Mouse (Mus musculus): Measurements from ENCODE around the gene Ddhd1.
"Not testable (repeated sequence)": the region's sequence is repeated elsewhere in the genome, so short reads cannot be mapped to it uniquely, and the experiment has no call there.

Gene Ddhd1

DNA sequence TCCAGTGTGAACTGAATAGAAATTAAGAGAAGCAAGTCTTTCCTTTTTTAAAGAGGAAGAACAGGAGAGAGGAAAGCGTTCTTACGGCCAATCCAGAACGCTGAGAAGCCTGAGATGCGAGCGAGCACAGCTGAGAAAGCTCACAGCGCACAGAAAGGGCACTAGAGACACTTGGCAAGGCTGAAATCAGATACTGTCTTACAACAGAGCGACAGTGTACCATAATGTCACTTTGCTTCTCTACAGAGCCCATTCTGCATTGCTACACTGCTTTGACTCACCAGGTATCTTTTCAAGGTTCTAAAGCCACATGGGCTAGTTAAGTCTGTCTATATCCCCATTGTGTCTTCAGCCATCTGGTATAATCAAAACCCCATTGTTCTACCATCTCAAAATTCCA, 13.7 kb downstream of the Ddhd1 start:
- DNase-seq = no peak

DNA sequence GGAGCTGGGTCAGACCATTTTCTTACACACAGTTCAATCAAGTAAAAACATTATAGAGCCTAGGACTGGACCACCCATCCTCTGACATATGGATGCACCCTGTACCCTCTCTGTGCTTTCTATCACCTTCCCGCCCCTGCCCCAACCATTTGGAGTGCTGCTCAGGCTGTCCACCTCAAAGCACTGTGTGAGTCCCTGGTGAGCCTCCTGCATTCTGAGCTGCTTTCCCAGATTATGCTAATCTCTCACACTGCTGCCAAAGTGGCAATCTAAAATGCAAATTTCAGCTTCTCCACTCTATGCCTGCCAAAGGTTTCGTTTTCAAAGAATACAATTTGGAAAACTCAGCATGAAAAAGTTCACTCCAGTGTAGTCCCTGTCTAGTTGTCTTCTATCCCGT, 14.5 kb downstream of the Ddhd1 start:
- no peak for DNase-seq

DNA sequence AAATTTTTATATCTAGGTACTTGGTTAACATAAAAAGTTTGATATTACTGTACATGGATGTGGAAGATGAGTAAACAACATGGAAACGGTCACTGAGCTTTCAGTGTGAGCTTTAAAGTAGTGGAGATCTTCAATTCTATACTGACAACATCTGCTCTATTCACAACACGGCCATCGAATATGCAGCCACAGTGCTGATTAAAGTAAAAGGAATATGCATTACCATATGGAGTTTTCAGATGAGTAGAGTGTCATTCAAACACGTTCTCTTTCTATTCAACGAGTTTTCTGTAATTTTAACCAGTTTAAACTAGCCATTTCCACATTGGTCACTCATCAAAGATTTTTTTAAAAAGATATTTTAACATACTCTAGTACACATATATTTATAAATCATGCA, 15.1 kb downstream of the Ddhd1 start:
- DNase-seq = no peak

DNA sequence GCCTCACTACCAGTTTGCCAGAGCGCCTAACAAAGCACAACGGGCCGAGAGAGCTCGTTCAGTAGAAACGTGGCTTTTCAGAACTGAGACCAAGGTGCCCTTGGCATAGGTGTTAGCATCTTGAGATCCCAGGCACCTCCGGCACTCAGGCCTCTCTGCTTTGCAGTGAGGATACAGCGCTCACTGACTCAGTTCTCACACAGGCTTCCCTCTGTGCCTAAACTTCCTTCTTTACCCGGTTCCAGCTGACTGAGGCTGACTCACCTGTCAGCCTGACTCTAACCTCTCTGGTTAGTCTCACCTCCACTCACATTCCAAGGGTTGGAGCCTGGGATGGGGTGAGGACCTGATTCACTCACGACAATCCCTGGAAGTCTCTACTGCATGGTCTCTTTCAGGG, 15.7 kb downstream of the Ddhd1 start:
- DNase-seq = no peak

DNA sequence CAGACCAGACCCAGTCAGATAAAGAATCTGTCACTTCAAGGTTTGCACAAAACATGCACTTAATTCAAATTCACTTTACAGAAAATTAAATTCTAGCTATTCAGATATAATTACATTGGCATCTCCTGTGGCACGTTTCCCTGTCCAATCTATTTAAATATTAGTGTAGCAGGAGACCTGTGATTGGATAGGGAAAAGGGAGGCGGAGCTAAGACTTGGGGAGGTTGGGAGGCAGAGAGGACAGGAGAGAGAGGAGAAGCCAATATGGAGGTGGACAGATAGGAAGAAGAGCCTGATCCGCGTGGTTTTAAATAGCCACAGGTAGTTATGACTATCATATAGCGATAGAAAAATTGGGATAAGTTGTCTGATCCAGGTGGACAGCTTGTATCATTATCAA, 19.2 kb downstream of the Ddhd1 start:
- DNase-seq = no peak

DNA sequence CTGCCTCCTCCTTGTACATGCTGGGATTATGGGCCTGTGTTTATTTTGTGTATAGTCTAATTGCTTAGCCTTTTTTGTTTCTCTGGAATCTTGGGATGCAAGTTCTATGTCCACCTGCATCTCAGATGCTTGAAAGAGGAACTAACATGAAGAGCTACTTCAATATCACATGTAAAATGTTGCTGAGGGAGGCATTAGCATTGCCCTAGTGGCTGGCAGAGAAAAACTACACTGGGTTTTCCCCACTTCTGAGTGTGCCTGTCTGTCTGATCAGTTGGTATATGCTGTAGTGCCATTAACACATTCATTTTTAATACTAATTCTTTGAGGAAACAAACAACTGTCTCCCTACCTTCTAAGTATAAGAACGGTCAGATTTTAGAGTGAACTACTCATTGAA, 22.4 kb downstream of the Ddhd1 start:
- DNase-seq = no peak

DNA sequence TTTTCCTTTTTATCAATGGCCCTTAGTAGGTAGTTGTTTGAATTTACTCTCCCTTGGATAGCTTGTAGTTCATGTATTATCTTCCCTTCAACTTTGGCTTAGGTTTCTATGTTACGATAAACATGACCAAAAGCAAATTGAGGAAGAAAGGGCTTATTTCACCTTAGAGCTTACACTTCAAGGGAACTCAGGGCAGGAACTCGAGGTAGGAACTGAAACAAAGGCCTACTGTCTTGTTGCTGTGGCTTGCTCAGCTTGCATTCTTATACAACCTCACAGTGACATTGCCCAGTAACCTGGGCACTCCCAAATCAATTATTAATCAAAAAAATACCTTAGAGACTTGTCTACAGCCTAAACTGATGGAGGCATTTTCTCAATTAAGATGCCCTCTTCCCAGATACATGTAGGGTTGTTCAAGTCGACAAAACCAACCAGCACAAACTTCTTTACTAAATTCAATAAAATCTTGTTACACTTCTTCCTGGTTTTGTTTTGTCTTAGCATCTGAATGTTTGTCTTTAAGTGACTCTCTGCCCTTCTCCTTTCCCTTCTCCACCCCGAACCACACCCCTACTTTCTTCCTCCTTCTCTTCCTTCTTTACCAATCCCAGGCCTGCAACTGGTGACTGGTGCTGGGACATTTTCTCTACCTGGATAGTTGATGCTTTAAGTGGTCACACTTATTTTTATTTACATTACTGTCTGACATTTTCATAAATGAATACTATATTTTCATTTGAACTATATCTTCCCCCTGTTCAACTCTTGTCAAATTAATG, 25.0 kb downstream of the Ddhd1 start:
- DNase-seq = no peak

DNA sequence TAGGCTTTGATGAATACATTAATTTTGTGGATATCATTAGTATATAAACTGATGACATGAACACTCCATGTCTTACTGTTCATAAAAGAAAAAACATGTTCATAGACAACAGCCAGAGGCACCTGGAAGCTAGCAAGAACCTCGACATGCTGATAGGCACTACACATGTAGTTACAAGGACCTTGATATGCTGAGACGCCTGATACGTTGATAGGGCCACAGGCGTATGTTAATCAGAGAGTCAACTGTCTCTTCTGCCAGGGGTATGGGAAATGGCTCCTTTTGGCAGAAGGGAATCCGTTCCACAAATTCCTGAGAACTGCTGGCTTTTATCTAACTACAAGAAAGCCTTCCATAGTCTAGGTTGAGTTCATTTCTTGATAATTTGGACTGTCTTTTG, 27.4 kb downstream of the Ddhd1 start:
- DNase-seq = no peak

DNA sequence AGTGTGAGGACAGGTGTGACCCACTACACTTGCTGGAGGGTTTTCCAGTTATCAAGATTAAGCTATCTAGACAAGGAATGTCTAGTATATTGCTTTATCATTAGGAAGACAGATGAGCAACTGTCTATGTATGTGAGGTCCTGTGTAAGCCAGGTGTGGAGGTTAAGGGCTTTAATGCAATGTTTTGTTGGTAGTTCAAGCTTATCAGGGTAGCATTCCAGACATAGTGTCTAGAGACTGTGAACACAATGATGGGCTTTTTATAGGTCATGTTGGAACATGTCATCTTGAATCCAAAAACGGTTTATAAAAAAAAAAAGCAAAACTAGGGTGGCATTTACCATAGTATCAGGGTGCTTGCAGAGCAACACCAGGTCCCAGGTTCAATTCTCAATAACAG, 28.0 kb downstream of the Ddhd1 start:
- DNase-seq = no peak

DNA sequence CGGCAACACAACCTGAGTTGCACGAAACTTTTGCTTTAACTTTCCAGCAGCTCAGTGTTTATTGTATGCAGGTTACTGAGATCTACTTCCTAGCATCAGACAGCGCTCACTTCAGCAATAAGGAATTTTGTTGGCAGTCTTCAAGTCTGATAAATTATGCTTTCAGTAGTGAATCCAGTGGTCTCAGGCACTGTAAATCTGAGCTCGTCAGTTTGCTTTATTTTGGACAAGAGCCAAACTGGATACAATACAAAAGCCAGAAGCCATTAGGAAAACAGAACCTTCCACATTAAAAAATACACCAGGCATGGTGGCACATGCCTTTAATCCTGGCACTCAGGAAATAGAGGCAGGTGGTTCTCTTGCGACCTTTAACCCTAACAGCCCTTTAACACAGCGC, 39.6 kb downstream of the Ddhd1 start:
- DNase-seq = no peak

DNA sequence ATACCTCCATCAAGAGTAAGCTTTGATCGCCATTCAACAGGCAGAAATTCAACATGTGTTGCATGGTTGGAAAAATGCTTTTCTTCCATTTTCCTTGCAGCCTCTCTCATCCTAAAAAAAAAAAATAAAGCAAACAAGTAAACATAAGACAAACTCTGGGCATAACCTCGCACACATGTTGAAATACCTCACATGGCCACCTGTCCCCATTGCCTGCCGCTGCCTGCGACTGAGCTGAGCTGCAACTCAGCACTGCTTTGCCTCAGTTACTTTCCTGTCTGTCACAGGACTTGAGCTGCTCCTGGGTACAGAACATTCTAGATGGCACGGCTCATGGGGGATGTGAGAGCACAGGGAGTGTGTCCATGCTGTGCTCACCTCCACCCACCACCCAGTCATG, 41.4 kb downstream of the Ddhd1 start:
- DNase-seq = no peak

DNA sequence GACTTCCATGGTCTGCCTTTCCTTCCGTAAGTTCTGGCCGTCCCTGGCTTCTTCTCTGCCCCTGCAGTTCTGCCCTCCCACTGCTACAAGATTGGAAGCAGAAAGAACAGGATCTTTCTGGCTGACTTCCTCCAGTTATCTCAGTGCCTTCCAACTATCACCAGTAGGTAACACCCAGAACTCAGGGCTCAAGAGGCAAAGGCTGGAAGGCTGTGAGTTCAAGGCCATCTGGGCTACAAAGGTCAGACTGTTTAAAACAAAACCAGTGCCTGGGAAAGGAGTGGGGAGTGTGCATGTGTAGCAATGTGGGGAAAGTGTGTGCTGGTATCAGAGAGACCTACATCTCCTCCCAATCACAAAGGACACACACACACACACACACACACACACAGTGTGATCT, 42.2 kb downstream of the Ddhd1 start:
- DNase-seq = no peak

DNA sequence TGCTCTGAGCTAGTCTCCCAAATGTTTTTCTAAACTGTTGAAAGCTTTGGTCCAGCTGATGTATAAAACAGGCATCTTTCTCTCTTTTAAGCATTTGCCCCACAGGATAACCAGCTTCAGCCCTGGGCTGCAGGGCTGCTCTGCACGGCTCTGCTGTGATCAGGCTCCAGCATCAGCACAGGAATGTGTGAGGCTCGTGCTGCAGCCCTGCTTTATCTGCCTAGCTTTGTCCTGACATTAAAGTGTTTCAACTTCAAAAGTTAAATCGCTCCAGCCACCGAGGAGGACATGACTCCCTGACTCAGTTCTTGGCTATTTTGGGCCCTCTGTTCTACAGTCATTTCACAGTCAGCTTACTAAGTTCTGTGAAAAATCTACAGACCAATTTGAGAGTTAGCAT, 43.1 kb downstream of the Ddhd1 start:
- DNase-seq = no peak

DNA sequence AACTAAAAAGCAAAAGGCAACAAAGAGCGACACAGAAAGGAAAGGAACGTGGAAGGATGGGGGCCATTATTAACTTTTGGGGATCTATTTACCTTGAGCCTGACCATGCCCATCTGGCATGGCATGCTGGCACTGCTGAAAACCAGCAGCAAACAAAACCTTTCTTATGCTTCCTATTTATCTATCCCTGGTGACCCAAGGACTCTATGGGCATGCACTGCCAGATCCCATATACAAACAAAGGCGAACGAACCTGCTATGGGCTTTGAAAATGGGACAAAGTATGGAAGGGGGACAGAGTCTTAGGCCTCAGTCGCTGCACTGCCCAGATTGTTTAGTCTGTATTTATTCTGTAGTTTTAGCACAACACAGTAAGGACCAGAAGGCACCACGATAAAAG, 43.5 kb downstream of the Ddhd1 start:
- DNase-seq = no peak

DNA sequence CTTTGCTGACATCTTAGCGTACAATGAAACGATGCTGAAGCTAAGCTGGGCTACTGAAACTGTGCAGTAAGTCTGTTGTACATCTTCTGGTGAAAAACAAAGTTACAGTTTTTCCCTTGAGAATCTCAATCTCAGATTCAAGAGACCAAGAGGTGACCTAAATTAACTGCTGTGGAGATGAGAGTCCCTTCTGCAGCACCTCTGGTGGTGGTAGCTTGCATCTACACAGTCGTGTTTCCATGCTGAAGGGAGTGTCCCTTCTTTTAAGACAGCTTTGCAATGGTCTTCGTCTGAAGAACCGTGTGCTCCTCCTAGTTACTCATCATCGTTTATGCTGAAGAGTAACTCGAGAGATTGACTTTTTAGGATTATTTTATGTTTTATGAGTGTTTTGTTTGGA, 46.3 kb downstream of the Ddhd1 start:
- no peak for DNase-seq

DNA sequence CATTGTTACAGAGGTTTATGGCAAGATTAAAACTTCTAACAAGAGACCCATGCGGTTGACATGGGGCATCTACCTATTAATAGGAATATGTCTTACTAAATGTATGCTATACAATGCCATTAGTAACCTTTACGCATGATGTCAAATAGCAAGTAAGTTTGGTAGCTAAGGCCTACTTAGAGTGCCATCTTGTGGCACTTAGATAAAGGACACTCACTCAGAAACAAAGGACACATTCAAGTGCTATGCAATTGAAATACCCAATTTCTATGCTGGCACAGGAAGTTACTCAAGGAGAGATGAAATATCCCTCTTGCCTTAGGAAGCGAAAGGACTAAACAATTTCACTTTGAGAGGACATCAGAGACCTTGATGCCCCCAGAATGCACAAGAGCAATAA, 55.9 kb downstream of the Ddhd1 start:
- no peak for DNase-seq

DNA sequence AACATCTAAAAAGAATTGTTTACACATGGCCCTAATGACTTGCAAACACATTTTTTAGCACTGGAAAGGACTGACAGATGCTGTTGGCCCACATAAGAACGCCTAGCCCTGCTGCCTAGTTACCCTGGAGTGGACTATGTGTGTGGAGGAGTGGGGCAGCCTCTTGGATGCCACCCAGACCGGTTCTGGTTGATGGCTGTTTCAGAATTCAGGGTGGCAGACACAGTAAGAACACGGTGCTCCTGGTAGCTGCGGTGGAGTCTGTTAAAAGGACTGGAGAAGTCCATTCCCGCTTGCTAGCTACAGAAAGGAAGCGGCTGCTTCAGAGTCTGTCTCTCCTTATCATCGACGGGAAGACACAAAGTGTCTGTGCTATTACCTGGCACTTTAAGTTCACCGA, 57.4 kb downstream of the Ddhd1 start:
- DNase-seq = no peak

DNA sequence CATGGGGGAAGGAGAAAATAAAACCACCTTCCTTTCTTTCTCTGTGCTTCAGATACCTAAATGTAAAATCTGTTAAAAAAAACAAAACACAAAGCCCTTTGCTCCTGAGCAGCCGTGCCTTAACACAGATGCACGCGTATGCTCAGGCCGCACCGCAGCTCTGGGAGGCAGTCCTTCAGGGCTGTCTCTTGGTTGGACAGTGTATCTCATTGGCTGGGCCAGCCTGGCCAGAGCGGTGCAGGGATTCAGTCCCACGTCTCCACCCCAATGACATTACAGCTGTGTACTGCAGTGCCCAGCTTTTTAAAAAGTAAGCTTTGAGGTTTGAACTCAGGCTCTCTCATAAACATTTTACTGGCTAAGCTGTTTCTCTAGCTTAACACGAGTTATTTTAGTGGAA, 60.1 kb downstream of the Ddhd1 start:
- DNase-seq = no peak

DNA sequence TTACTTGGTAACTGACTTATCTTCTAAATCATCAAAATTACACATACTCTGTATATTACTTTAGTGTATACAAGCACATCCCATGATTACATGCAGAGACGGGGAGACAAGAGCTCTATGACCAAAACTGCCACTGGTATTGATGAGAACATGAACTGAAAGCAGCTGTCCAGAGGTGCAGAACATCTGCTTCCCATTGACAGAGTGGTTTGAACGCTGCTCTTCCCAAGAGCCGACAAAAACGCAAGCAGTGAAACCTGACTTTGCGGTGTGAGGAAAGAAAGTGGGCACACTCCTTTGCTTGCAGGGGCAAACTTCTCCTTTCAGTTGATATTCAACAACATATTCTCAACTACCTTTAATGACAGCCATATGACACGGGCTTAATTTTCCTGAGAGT, 64.7 kb downstream of the Ddhd1 start:
- no peak for DNase-seq

DNA sequence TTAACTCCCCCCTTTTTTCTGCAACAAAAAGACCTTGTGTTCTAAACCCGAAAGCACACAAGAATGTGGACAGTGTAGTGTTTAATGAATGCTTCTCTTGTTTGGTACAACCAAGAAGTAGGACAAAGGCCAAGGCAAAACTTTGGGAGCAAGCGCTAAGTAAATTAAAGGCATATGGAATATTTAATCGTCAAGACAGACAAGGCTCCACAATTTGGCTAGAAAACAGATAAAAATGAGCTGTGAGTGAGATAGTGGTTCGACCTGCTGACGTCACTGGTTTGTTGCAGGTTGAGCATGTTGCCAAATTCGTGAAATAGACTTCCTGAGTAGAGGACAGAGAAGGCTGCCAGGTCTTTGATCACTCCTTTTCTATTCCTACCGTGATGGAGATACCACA, 69.5 kb downstream of the Ddhd1 start:
- DNase-seq = no peak

DNA sequence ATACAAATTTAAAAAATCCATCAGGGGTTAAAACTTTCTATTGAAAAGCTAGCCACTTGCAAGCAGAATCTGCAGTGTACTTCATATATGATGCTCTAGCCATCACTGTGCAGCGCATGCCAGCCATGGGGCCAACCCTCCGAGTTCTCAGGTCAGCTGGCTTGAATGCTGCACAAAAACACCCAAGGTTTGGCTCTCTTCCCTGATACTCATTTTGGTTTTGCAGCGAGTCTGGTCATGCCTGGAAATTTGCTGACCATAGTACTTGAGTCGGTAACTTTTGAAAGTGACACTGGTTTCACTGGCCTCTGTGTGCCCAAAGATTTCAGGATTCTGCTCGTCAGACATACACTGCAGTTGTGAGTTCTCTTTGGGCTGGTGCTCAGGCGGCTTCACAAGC, 70.4 kb downstream of the Ddhd1 start:
- DNase-seq = no peak

DNA sequence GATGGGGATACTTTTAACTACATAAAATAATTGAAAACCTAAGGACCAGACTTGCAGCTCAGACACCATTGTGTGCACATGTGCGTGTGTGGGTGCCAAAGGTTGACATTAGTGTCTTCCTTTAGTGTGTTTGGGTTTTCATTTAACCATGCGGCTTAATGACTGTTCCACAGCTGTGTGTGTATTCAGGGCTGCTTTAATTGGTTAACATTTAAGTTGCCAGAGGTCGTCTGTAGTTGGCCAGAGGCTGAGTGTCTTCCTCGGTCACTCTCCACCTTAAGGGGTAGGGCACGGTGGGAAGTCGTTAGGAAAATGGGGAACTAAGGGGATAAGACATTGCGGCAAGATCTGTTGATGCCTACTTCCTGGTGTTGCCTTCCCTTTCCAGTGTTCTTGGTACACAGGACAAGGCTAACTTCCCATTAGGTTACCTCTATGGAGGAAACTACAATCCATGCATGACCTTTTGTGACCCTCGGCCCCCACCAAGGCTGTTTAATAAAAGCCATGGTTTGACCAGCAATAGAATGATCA, 74.4 kb downstream of the Ddhd1 start:
- no peak for DNase-seq

DNA sequence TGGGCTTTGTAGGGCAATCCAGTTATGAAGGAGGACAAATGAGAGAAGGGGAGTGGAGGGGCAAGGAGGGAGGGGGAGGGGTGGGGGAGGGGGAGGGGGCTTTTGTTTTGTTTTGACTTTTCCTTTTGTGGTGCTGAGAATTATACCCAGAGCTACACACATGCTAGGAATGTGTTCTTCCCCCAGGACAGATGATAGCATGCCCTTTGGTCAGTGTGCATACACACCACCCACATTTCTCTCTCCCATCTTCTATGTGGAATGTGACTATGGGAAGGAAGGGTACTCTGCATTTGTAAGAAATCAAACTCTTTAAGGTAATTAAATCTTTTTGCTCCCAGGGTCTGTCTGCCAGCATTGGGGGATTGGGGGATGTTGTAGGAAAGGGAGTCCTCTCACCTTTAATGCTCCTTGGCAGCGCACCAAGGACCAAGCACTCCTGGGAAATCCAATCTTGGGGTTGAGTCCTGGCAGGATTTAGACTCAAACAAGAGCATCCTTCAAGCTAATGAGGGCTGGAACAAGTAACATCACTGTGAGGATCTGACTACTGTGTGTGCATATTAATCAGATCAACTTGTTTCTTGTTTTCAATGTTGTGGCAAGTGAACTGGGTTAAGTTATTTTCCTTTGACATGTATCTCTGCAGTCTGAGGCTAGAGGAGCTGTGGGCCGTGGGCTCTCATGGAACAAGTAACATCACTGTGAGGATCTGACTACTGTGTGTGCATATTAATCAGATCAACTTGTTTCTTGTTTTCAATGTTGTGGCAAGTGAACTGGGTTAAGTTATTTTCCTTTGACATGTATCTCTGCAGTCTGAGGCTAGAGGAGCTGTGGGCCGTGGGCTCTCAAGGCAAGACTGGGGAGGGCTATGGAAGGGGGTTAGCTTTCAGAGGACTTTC, 76.8 kb downstream of the Ddhd1 start:
- DNase-seq = not testable (repeated sequence)
